Mouse (Mus musculus): ENCODE measurements around the gene Cd164.

GRCm38 (mm10) chr10:41553711-41554110 is 34.5 kb downstream of the Cd164 start:
- TF ChIP-seq CTCF (conservative IDR thresholded peaks at IDR 0.05; ENCODE audit: insufficient read depth, insufficient read length, low read depth, low read length) (no peak), POLR2A (IDR thresholded peaks at IDR 0.05; ENCODE audit: low read depth, low read length) (no peak)
